Mouse (Mus musculus) myocyte (in vitro differentiated cells): ENCODE results near the gene Hexa.

Source experiments
- CEBPB ChIP-seq: IDR thresholded peaks from 2 replicates; pipeline ENCODE4 v1.6.1; 2011; ENCODE audit warnings: mild to moderate bottlenecking, moderate library complexity; ENCODE audit not compliant: poor library complexity, insufficient read depth, severe bottlenecking
- E2F4 ChIP-seq: IDR thresholded peaks from one replicate; pipeline ENCODE4 v1.6.1; 2011; ENCODE audit warnings: mild to moderate bottlenecking, control low read depth, moderate library complexity; ENCODE audit not compliant: insufficient read depth
- MAX ChIP-seq: IDR thresholded peaks from one replicate; pipeline ENCODE4 v1.6.1; 2011; ENCODE audit warnings: low read depth, mild to moderate bottlenecking, control low read depth
- MYOD1 ChIP-seq, 3 experiments: IDR thresholded peaks; one replicate each; pipeline ENCODE4 v1.6.1; 2011; ENCODE audit warnings: control low read depth in 2 of 3, low read depth in 2 of 3, mild to moderate bottlenecking in 2 of 3, moderate library complexity in 1 of 3; ENCODE audit not compliant: insufficient read length in 2 of 3, control insufficient read depth in 1 of 3
- MYOG ChIP-seq, 3 experiments: IDR thresholded peaks; one replicate each; pipeline ENCODE4 v1.6.1; 2011; ENCODE audit warnings: control low read depth in 2 of 3, low read depth in 2 of 3, mild to moderate bottlenecking in 2 of 3; ENCODE audit not compliant: insufficient read length in 2 of 3, control insufficient read depth in 1 of 3, insufficient read depth in 1 of 3
- POLR2A ChIP-seq: IDR thresholded peaks from one replicate; pipeline ENCODE4 v1.6.1; 2011; ENCODE audit warnings: low read depth, mild to moderate bottlenecking, control low read depth, moderate library complexity; ENCODE audit not compliant: insufficient read length
- POLR2AphosphoS2 ChIP-seq: IDR thresholded peaks from one replicate; pipeline ENCODE4 v1.6.1; 2011; ENCODE audit warnings: low read depth, control low read depth; ENCODE audit not compliant: insufficient read length
- REST ChIP-seq: IDR thresholded peaks from one replicate; pipeline ENCODE4 v1.6.1; 2011; ENCODE audit warnings: mild to moderate bottlenecking, control low read depth, moderate library complexity; ENCODE audit not compliant: insufficient read depth, insufficient read length
- TCF12 ChIP-seq: IDR thresholded peaks from one replicate; pipeline ENCODE4 v1.6.1; 2011; ENCODE audit warnings: mild to moderate bottlenecking, control low read depth; ENCODE audit not compliant: poor library complexity, insufficient read depth, severe bottlenecking
- USF1 ChIP-seq: IDR thresholded peaks from one replicate; pipeline ENCODE4 v1.6.1; 2011; ENCODE audit warnings: low read depth, mild to moderate bottlenecking, control low read depth, moderate library complexity

GRCm38 (mm10) chr9:59508146-59508545 is 31.2 kb upstream of the Hexa start:
- TF ChIP-seq POLR2A (no peak), TCF12 (no peak), MAX (no peak), USF1 (no peak), POLR2AphosphoS2 (no peak), MYOG (IDR thresholded peaks at IDR 0.05; ENCODE audit: control insufficient read depth in 1 of 3, insufficient read depth in 1 of 3, insufficient read length in 2 of 3, low read depth in 2 of 3) (no peak), REST (no peak), CEBPB (no peak), MYOD1 (IDR thresholded peaks at IDR 0.05; ENCODE audit: control insufficient read depth in 1 of 3, insufficient read length in 2 of 3, low read depth in 2 of 3) (no peak), E2F4 (no peak)
